Mouse (Mus musculus): ENCODE measurements around the gene Ear14.
"Not testable (repeated sequence)": the region's sequence is repeated elsewhere in the genome, so short reads cannot be mapped to it uniquely, and the experiment has no call there.

Ear14 gene

GRCm38 (mm10) chr14:51203115-51203514 is at the start of gene Ear14:
TSS of gene Ear14 (plus strand) at chr14:51203391.
- DNase-seq (ENCODE audit: low spot score in 2 of 2): no peak

GRCm38 (mm10) chr14:51156056-51156735 is 47.0 kb upstream of the Ear14 start:
- no peak for DNase-seq (ENCODE audit: low spot score in 2 of 2)

GRCm38 (mm10) chr14:51156736-51157068 is 46.5 kb upstream of the Ear14 start:
- DNase-seq (ENCODE audit: low spot score in 2 of 2): no peak

GRCm38 (mm10) chr14:51157072-51157471 is 46.1 kb upstream of the Ear14 start:
- DNase-seq (ENCODE audit: low spot score in 2 of 2): no peak

GRCm38 (mm10) chr14:51161976-51162375 is 41.2 kb upstream of the Ear14 start, which contains the start of gene Rnase2b:
TSS of gene Rnase2b (plus strand) at chr14:51162260.
- not testable (repeated sequence) for DNase-seq (ENCODE audit: low spot score in 2 of 2)

- DNase-seq (ENCODE audit: low spot score in 2 of 2): not testable (repeated sequence)
Measured at GRCm38 (mm10) chr14:51163323-51163722, 39.9 kb upstream of the Ear14 start.

- no peak for DNase-seq (ENCODE audit: low spot score in 2 of 2)
Measured at GRCm38 (mm10) chr14:51165435-51165834, 37.8 kb upstream of the Ear14 start.

GRCm38 (mm10) chr14:51166068-51166467 is 37.1 kb upstream of the Ear14 start:
- no peak for DNase-seq (ENCODE audit: low spot score in 2 of 2)

GRCm38 (mm10) chr14:51172095-51172865 is 30.9 kb upstream of the Ear14 start:
- DNase-seq (ENCODE audit: low spot score in 2 of 2): peak; percentile 8 to 28

GRCm38 (mm10) chr14:51172947-51173346 is 30.2 kb upstream of the Ear14 start:
- peak; percentile 7 to 16 for DNase-seq (ENCODE audit: low spot score in 2 of 2)

GRCm38 (mm10) chr14:51173843-51174242 is 29.3 kb upstream of the Ear14 start:
- no peak for DNase-seq (ENCODE audit: low spot score in 2 of 2)

- not testable (repeated sequence) for DNase-seq (ENCODE audit: low spot score in 2 of 2)
Measured at GRCm38 (mm10) chr14:51181051-51181450, 22.1 kb upstream of the Ear14 start.

GRCm38 (mm10) chr14:51195681-51196080 is 7.5 kb upstream of the Ear14 start:
- DNase-seq (ENCODE audit: low spot score in 2 of 2): no peak

GRCm38 (mm10) chr14:51199098-51200023 is 3.8 kb upstream of the Ear14 start, which contains the start of gene Ang2:
TSS of gene Ang2 (minus strand) at chr14:51199148.
- DNase-seq (ENCODE audit: low spot score in 2 of 2): no peak

- DNase-seq (ENCODE audit: low spot score in 2 of 2): peak in 1 of 2 experiments; percentile 33
Measured at GRCm38 (mm10) chr14:51200054-51200453, 3.1 kb upstream of the Ear14 start.

- no peak for DNase-seq (ENCODE audit: low spot score in 2 of 2)
Measured at GRCm38 (mm10) chr14:51200466-51200865, 2.7 kb upstream of the Ear14 start.

GRCm38 (mm10) chr14:51220075-51220474 is 16.9 kb downstream of the Ear14 start:
- DNase-seq (ENCODE audit: low spot score in 2 of 2): not testable (repeated sequence)

- DNase-seq (ENCODE audit: low spot score in 2 of 2): not testable (repeated sequence)
Measured at GRCm38 (mm10) chr14:51229657-51230056, 26.5 kb downstream of the Ear14 start.

GRCm38 (mm10) chr14:51237488-51237887 is 34.3 kb downstream of the Ear14 start:
- DNase-seq (ENCODE audit: low spot score in 2 of 2): not testable (repeated sequence)

- peak; percentile 5 to 14 for DNase-seq (ENCODE audit: low spot score in 2 of 2)
Measured at GRCm38 (mm10) chr14:51240899-51241298, 37.7 kb downstream of the Ear14 start.

GRCm38 (mm10) chr14:51247736-51248135 is 44.5 kb downstream of the Ear14 start:
- DNase-seq (ENCODE audit: low spot score in 2 of 2): no peak

- DNase-seq (ENCODE audit: low spot score in 2 of 2): no peak
Measured at GRCm38 (mm10) chr14:51250348-51250747, 47.2 kb downstream of the Ear14 start.

Measured in frontal cortex, postnatal 14 days (tissue).